Mouse (Mus musculus): ENCODE measurements at regions not wholly inside any gene's neighbourhood (a gene's known extent, or its start where the extent isn't known, plus 50 kb on each side); places are given as distances from the start of the nearest gene placed in this dataset.

- TF ChIP-seq CTCF (IDR thresholded peaks at IDR 0.05; ENCODE audit: borderline replicate concordance, control insufficient read depth, extremely low read depth, insufficient read depth, low read length, poor library complexity), result no peak
- no peak for TF ChIP-seq POLR2A (IDR thresholded peaks at IDR 0.05; ENCODE audit: control insufficient read depth, extremely low read depth, insufficient read depth, low read length, poor library complexity)
These were observed 365.4 kb upstream of the Adgrl4 start for GRCm38 (mm10) chr3:151072322-151072721.
